ENCODE assay signal across 18 mouse cellular contexts in the genomic region with DNA sequence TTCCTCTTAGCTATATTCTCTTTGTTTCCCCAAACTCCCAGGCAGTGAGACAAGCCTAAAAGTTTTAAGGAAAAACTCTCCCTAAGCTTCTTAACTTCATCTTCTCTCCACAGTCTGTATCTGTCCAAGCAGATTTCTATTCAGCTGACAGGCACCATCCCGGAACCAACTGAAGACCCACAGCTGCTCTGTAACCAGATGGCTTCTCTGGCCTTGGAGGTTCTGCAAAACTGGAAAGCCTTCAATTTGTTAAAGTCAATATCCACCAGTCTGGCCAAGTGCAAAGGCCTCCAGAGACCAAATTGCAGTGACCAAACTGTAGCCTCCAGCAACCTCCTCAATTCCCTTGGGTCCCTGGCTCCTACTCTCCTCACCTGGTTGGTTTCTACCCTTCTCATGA.
DNase-seq lines count a peak whose midpoint lies in the region; TF ChIP-seq lines count a peak whose summit lies in the region.
"Had no signal": no experiment of that assay in that cellular context is flagged by ENCODE, and none has a peak within 500 bp of the region (broad histone marks: within the 10 kb centered on the region; RNA-seq: fewer than 3 reads in every experiment).

No protein-coding gene starts in this region.

- TF ChIP-seq EP300 in heart, adult 2 months (IDR thresholded peaks at IDR 0.05; ENCODE audit: insufficient read depth, low read depth, low read length): no peak

- no peaks in the 10 kb centered on the region for H3K36me3 ChIP-seq in heart, adult 2 months (ENCODE audit: control insufficient read depth, insufficient read depth, low read length)
- no peaks in the 10 kb centered on the region for H3K36me3 ChIP-seq in heart, embryonic 10.5 days
- H3K36me3 ChIP-seq: embryonic facial prominence, embryonic 10.5 days; hindbrain, embryonic 15.5 days; limb, embryonic 13.5 days had no signal

- no peak overlapping the region for H3K27ac ChIP-seq in heart, adult 2 months
- no peak overlapping the region for H3K27ac ChIP-seq in heart, embryonic 10.5 days
- H3K27ac ChIP-seq: embryonic facial prominence, embryonic 10.5 days; forebrain, embryonic 13.5 days; hindbrain, embryonic 15.5 days; limb, embryonic 13.5 days; liver, embryonic 14.5 days had no signal

- H3K4me1 ChIP-seq in heart, adult 2 months (ENCODE audit: control insufficient read depth, insufficient read depth, low read length): no peaks in the 10 kb centered on the region
- H3K4me1 ChIP-seq in heart, embryonic 10.5 days: no peaks in the 10 kb centered on the region
- H3K4me1 ChIP-seq: embryonic facial prominence, embryonic 10.5 days; forebrain, embryonic 13.5 days; hindbrain, embryonic 15.5 days; limb, embryonic 13.5 days; megakaryocyte, embryonic 14.5 days had no signal

- no peak overlapping the region for H3K4me3 ChIP-seq in heart, adult 2 months
- H3K4me3 ChIP-seq in heart, embryonic 10.5 days: no peak overlapping the region
- H3K4me3 ChIP-seq: embryonic facial prominence, embryonic 10.5 days; forebrain, embryonic 13.5 days; hindbrain, embryonic 15.5 days; limb, embryonic 13.5 days; megakaryocyte, embryonic 14.5 days had no signal

- H3K9me3 ChIP-seq in heart, embryonic 10.5 days: no peaks in the 10 kb centered on the region
- H3K9me3 ChIP-seq: embryonic facial prominence, embryonic 10.5 days; forebrain, embryonic 13.5 days; hindbrain, embryonic 15.5 days; limb, embryonic 13.5 days; megakaryocyte, embryonic 14.5 days had no signal

- TF ChIP-seq CTCF in heart, adult 2 months (IDR thresholded peaks at IDR 0.05): no peak

- DNase-seq in adrenal gland, postnatal 14 days: peak; percentile 22
- DNase-seq in adrenal gland, postnatal 4 days (ENCODE audit: low spot score in 2 of 2): no peak
- peak; percentile 23 to 26 for DNase-seq in heart, adult 2 months
- no peak for DNase-seq in heart, embryonic 10.5 days (ENCODE audit: low spot score)
- DNase-seq in ovary, adult 18-20 months (ENCODE audit: low spot score): peak; percentile 3
- DNase-seq in ovary, postnatal 36 days (ENCODE audit: low spot score): no peak
- peak; percentile 10 for DNase-seq in skeletal muscle tissue, adult 2 months (ENCODE audit: low read depth, low spot score)
- no peak for DNase-seq in layer of hippocampus, adult 8-10 months (ENCODE audit: low spot score in 2 of 2)
- DNase-seq: cerebellum, adult 18-20 months; right cerebral cortex, postnatal 25 days; thymus, postnatal 25 days had no signal

- TF ChIP-seq POLR2A in heart, adult 2 months (IDR thresholded peaks at IDR 0.05; ENCODE audit: insufficient read depth, low read depth, low read length): no peak

- H3K79me2 ChIP-seq in heart, adult 2 months (replicated peaks; ENCODE audit: control insufficient read depth, insufficient read depth, low read length): no peaks in the 10 kb centered on the region

- H3K9ac ChIP-seq in heart, adult 2 months (ENCODE audit: low read depth, low read length): no peak overlapping the region
- H3K9ac ChIP-seq: forebrain, embryonic 13.5 days; hindbrain, embryonic 15.5 days; limb, embryonic 13.5 days; liver, embryonic 14.5 days had no signal

- WGBS in heart, adult 2 months: 63% methylated on average over 1 of the region's 1 CpGs
- WGBS in heart, embryonic 10.5 days: 76% methylated on average over 1 of the region's 1 CpGs

- intact Hi-C loops in heart, adult 2 months (cut with DNase I): no loop called here

- no peaks in the 10 kb centered on the region for H3K27me3 ChIP-seq in heart, adult 2 months (ENCODE audit: control insufficient read depth, insufficient read depth, low read length)
- no peaks in the 10 kb centered on the region for H3K27me3 ChIP-seq in heart, embryonic 10.5 days (ENCODE audit: insufficient read depth, poor library complexity, severe bottlenecking)
- H3K27me3 ChIP-seq: CH12.LX; forebrain, embryonic 13.5 days; hindbrain, embryonic 15.5 days; limb, embryonic 13.5 days; megakaryocyte, embryonic 14.5 days had no signal

Comparison
In these comparisons a context has a peak if more than half of its experiments do, and no peak if none do; other contexts are left out.
1. DNase-seq: peak in adrenal gland, postnatal 14 days (single experiment), heart, adult 2 months (2 of 2), ovary, adult 18-20 months (single experiment) and skeletal muscle tissue, adult 2 months (single experiment); none in adrenal gland, postnatal 4 days (0 of 2), heart, embryonic 10.5 days (single experiment), ovary, postnatal 36 days (single experiment) and layer of hippocampus, adult 8-10 months (0 of 2).